25 mouse cellular contexts compared by ENCODE assay signal in genomic region chr1:93352724-93353123, GRCm38 (mm10). TPM values are rescaled to one million over a fixed set of nuclear protein-coding genes. Genes with fewer than 3 reads are reported as not detected.
A peak's percentile ranks its signal among the peaks of the same experiment; 100 is the strongest.
DNase-seq lines count a peak whose midpoint lies in the region; ATAC-seq and TF ChIP-seq lines count a peak whose summit lies in the region.
"Had no signal": no experiment of that assay in that cellular context is flagged by ENCODE, and none has a peak within 500 bp of the region (broad histone marks: within the 10 kb centered on the region; RNA-seq: fewer than 3 reads in every experiment).

No protein-coding gene starts in this region.

- no peak overlapping the region for H3K9ac ChIP-seq in forebrain, embryonic 12.5 days
- H3K9ac ChIP-seq: embryonic facial prominence, embryonic 12.5 days; forebrain, embryonic 15.5 days; heart, embryonic 15.5 days; midbrain, embryonic 15.5 days had no signal

- no peak overlapping the region for H3K4me3 ChIP-seq in left cerebral cortex, adult 2 months
- H3K4me3 ChIP-seq in forebrain, embryonic 12.5 days (replicated peaks): no peak overlapping the region
- H3K4me3 ChIP-seq: embryonic facial prominence, embryonic 12.5 days; erythroblast, embryonic 14.5 days; forebrain, embryonic 15.5 days; heart, embryonic 15.5 days; midbrain, embryonic 15.5 days had no signal

- ATAC-seq in forebrain, embryonic 12.5 days (ENCODE audit: low FRiP score): no peak
- ATAC-seq: forebrain, embryonic 15.5 days; hindbrain, embryonic 16.5 days; intestine, embryonic 16.5 days; midbrain, embryonic 15.5 days; Patski had no signal

- TF ChIP-seq CTCF in left cerebral cortex, adult 2 months (IDR thresholded peaks at IDR 0.05): no peak

- no peaks in the 10 kb centered on the region for H3K27me3 ChIP-seq in forebrain, embryonic 12.5 days
- H3K27me3 ChIP-seq: embryonic facial prominence, embryonic 12.5 days; forebrain, embryonic 15.5 days; heart, embryonic 15.5 days; midbrain, embryonic 15.5 days; Patski had no signal

- no peaks in the 10 kb centered on the region for H3K9me3 ChIP-seq in forebrain, embryonic 12.5 days
- H3K9me3 ChIP-seq: embryonic facial prominence, embryonic 12.5 days; forebrain, embryonic 15.5 days; heart, embryonic 15.5 days; midbrain, embryonic 15.5 days had no signal

- no peak overlapping the region for H3K4me2 ChIP-seq in forebrain, embryonic 12.5 days
- H3K4me2 ChIP-seq: embryonic facial prominence, embryonic 12.5 days; forebrain, embryonic 15.5 days; heart, embryonic 15.5 days; liver, embryonic 11.5 days; midbrain, embryonic 15.5 days had no signal

- H3K36me3 ChIP-seq in forebrain, embryonic 12.5 days (replicated peaks): peaks cover 78% of the 10 kb centered on the region

- H3K27ac ChIP-seq in left cerebral cortex, adult 2 months: no peak overlapping the region
- no peak overlapping the region for H3K27ac ChIP-seq in forebrain, embryonic 12.5 days
- H3K27ac ChIP-seq: embryonic facial prominence, embryonic 12.5 days; forebrain, embryonic 15.5 days; heart, embryonic 15.5 days; midbrain, embryonic 15.5 days had no signal

- 97% methylated on average over 2 of the region's 2 CpGs for WGBS in forebrain, embryonic 12.5 days

- peak; percentile 32 to 77 for DNase-seq in left cerebral cortex, postnatal 25 days (ENCODE audit: low spot score in 2 of 2)
- DNase-seq in left cerebral cortex, adult 2 months (ENCODE audit: extremely low spot score in 1 of 2, low spot score in 2 of 2): no peak
- DNase-seq in cerebellum, adult 8-10 months: peak; percentile 42
- DNase-seq in cerebellum, postnatal 14 days: peak; percentile 70 to 77
- peak; percentile 51 to 76 for DNase-seq in right cerebral cortex, postnatal 10 days (ENCODE audit: low spot score in 2 of 2)
- DNase-seq in kidney, postnatal 10 days: no peak
- DNase-seq: adrenal gland, postnatal 10 days; gastrocnemius, postnatal 36 days; kidney, postnatal 14 days; lung, adult 2 months; lung, postnatal 36 days; thymus, postnatal 36 days had no signal

- no peaks in the 10 kb centered on the region for H3K4me1 ChIP-seq in forebrain, embryonic 12.5 days
- H3K4me1 ChIP-seq: embryonic facial prominence, embryonic 12.5 days; forebrain, embryonic 15.5 days; heart, embryonic 15.5 days; midbrain, embryonic 15.5 days had no signal

- intact Hi-C loops in left cerebral cortex, postnatal 25 days (cut with DNase I): loop anchor here (5.0 kb wide), 1 partner anchor 150 kb away; no protein-coding TSS in a partner anchor
- intact Hi-C loops in left cerebral cortex, adult 2 months (cut with DNase I): no loop called here

RNA-seq across cellular contexts. Expression of gene Pask, which starts 9.4 kb away (rescaled TPM):
- 1 to 10 TPM; 3.9 to 9.4 TPM for total RNA-seq in left cerebral cortex, postnatal 25 days (2021)
- total RNA-seq in left cerebral cortex, adult 2 months (2021): 1 to 10 TPM; 5.8 to 6.3 TPM
- 24.9 and 25.4 TPM in 2 replicates for polyA plus RNA-seq in forebrain, embryonic 12.5 days (2016; fragmentation: Nextera tagmentation; extraction: Ambion mirVana)

RNA-seq across cellular contexts. Expression of gene Ppp1r7, which starts 10.1 kb away (rescaled TPM):
- total RNA-seq in left cerebral cortex, postnatal 25 days (2021): 10 to 100 TPM; 81.1 to 84.7 TPM
- 10 to 100 TPM; 74.6 to 87.0 TPM for total RNA-seq in left cerebral cortex, adult 2 months (2021)
- polyA plus RNA-seq in forebrain, embryonic 12.5 days (2016; fragmentation: Nextera tagmentation; extraction: Ambion mirVana): 88.6 and 93.5 TPM in 2 replicates

RNA-seq across cellular contexts. Expression of gene Ano7, which starts 21.0 kb away (rescaled TPM):
- total RNA-seq in left cerebral cortex, postnatal 25 days (2021): under 1 TPM in 1 of 2 experiments, not detected in 1; 0.14 TPM
- under 1 TPM in 1 of 2 experiments, not detected in 1; 0.16 TPM for total RNA-seq in left cerebral cortex, adult 2 months (2021)
- 0.05 TPM in 1 of 2 replicates, not detected in the other for polyA plus RNA-seq in forebrain, embryonic 12.5 days (2016; fragmentation: Nextera tagmentation; extraction: Ambion mirVana)
- total RNA-seq: adrenal gland, postnatal 10 days; gastrocnemius, postnatal 36 days; heart, adult 8-10 months; hematopoietic stem cell, adult 5-6 weeks; neutrophil, adult 5-6 weeks had no signal
- polyA plus RNA-seq: erythroblast, embryonic 14.5 days; Patski had no signal

RNA-seq across cellular contexts. Expression of gene Mterf4, which starts 47.0 kb away (rescaled TPM):
- total RNA-seq in left cerebral cortex, postnatal 25 days (2021): 10 to 100 TPM; 20.4 to 23.3 TPM
- total RNA-seq in left cerebral cortex, adult 2 months (2021): 10 to 100 TPM; 17.3 to 20.8 TPM
- 31.7 and 33.5 TPM in 2 replicates for polyA plus RNA-seq in forebrain, embryonic 12.5 days (2016; fragmentation: Nextera tagmentation; extraction: Ambion mirVana)

Comparison
In these comparisons a context has a peak if more than half of its experiments do, and no peak if none do; other contexts are left out.
1. DNase-seq: peak in left cerebral cortex, postnatal 25 days (2 of 2), cerebellum, adult 8-10 months (single experiment), cerebellum, postnatal 14 days (2 of 2) and right cerebral cortex, postnatal 10 days (2 of 2); none in left cerebral cortex, adult 2 months (0 of 2) and kidney, postnatal 10 days (single experiment).